Mouse (Mus musculus) midbrain, postnatal 0 days (tissue): ENCODE data around the gene Pdzd2. TPM values are rescaled to one million over a fixed set of nuclear protein-coding genes. Genes with fewer than 3 reads are reported as not detected.
A peak's percentile ranks its signal among the peaks of the same experiment; 100 is the strongest.

Source experiments
- ATAC-seq: fragments of 200-750 bp; cut with Nextera tagmentation; 2 replicates; pipeline ENCODE4 v1.8.0; 2017; ENCODE audit warnings: moderate number of reproducible peaks, mild to moderate bottlenecking, moderate TSS enrichment, moderate library complexity; ENCODE audit not compliant: low FRiP score
- DNase-seq: peaks from one replicate; pipeline ENCODE4 v3.0.0-alpha.2; 2015; ENCODE audit warnings: low spot score
- H3K27ac ChIP-seq: fragments of 300-500 bp; sonication (generic); 2 replicates; pipeline ENCODE4 v1.5.1; 2014; ENCODE audit warnings: low read depth, mild to moderate bottlenecking, low read length, mixed read lengths
- H3K27me3 ChIP-seq: fragments of 300-500 bp; sonication (generic); 2 replicates; pipeline ENCODE4 v1.6.1; 2014; ENCODE audit warnings: low read length, control low read depth, mixed read lengths; ENCODE audit not compliant: insufficient read depth
- H3K36me3 ChIP-seq: fragments of 300-500 bp; sonication (generic); 2 replicates; pipeline ENCODE4 v1.6.1; 2014; ENCODE audit warnings: low read length, control low read depth, mixed read lengths; ENCODE audit not compliant: insufficient read depth
- H3K4me1 ChIP-seq: fragments of 300-500 bp; sonication (generic); 2 replicates; pipeline ENCODE4 v1.6.1; 2014; ENCODE audit warnings: mild to moderate bottlenecking, control low read depth, antibody characterized with exemption, low read length, mixed read lengths; ENCODE audit not compliant: insufficient read depth
- H3K4me2 ChIP-seq: fragments of 300-500 bp; sonication (generic); 2 replicates; pipeline ENCODE4 v1.6.1; 2014; ENCODE audit warnings: low read depth, mild to moderate bottlenecking, low read length, mixed read lengths; ENCODE audit not compliant: poor library complexity, severe bottlenecking
- H3K4me3 ChIP-seq: fragments of 300-500 bp; sonication (generic); 2 replicates; pipeline ENCODE4 v1.5.1; 2014; ENCODE audit warnings: low read depth, mild to moderate bottlenecking, low read length, moderate library complexity
- H3K9ac ChIP-seq: fragments of 300-500 bp; sonication (generic); replicated peaks from 2 replicates; pipeline ENCODE4 v1.6.1; 2014; ENCODE audit warnings: mild to moderate bottlenecking, low read length, moderate library complexity, mixed read lengths; ENCODE audit not compliant: poor library complexity, severe bottlenecking
- H3K9me3 ChIP-seq: fragments of 300-500 bp; sonication (generic); 2 replicates; pipeline ENCODE4 v1.6.1; 2016; ENCODE audit warnings: low read length, control low read depth
- CTCF ChIP-seq: IDR thresholded peaks from 2 replicates; pipeline ENCODE4 v1.5.1; 2016; ENCODE audit warnings: antibody characterized with exemption, mild to moderate bottlenecking
- WGBS: fragments of 180-500 bp; shearing (Covaris S2); extraction: QIAGEN DNeasy Blood & Tissue Kit; methylation state at CpG from one replicate; pipeline ENCODE4 v1.1.7; 2014; 5-methylcytosine and 5-hydroxymethylcytosine counted together
- polyA plus RNA-seq: library from polyadenylated mRNA; unstranded; fragments of >200 nt; fragmentation: Nextera tagmentation; extraction: Ambion mirVana; gene quantifications from 2 replicates; pipeline ENCODE4 v1.2.1, GENCODE M21; 2015
- total RNA-seq: library from RNA; depleted of rRNA; stranded (reverse); fragments of >200 nt; gene quantifications from 2 replicates; pipeline ENCODE4 v1.2.3, GENCODE M21; 2014

Pdzd2 gene
- total and polyA plus RNA-seq, 2 experiments from 2014 or later = 15.8 to 29.8 TPM

DNA sequence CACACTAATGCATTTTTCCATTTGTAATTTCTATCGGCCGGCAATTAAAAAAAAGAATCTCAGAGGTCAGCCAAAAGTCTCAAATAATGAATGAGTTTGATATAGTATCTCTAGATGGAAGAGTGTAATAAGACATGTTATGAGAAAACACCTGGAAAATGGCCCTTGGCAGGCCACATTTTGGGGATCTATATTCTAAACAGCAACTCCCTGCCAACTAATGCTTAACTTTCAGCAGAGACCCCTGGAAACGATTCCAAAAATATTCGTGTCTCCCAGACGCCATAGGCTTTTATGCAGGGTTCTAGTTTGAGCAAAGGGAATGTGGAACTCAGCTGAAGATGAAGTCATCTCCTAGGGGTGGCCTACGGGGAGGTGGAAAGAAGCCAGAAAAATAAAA lies 197.4 kb downstream of the Pdzd2 start:
- no peaks in the 10 kb centered on the region for H3K4me1 ChIP-seq
- H3K4me2 ChIP-seq = no peak overlapping the region
- no peak for ATAC-seq
- H3K9me3 ChIP-seq = no peaks in the 10 kb centered on the region
- H3K27ac ChIP-seq = no peak overlapping the region
- H3K9ac ChIP-seq = no peak overlapping the region
- no peaks in the 10 kb centered on the region for H3K36me3 ChIP-seq
- WGBS = 85% methylated on average over 6 of the region's 6 CpGs
- H3K4me3 ChIP-seq = no peak overlapping the region
- no peaks in the 10 kb centered on the region for H3K27me3 ChIP-seq
- TF ChIP-seq CTCF = no peak
- DNase-seq = no peak

DNA sequence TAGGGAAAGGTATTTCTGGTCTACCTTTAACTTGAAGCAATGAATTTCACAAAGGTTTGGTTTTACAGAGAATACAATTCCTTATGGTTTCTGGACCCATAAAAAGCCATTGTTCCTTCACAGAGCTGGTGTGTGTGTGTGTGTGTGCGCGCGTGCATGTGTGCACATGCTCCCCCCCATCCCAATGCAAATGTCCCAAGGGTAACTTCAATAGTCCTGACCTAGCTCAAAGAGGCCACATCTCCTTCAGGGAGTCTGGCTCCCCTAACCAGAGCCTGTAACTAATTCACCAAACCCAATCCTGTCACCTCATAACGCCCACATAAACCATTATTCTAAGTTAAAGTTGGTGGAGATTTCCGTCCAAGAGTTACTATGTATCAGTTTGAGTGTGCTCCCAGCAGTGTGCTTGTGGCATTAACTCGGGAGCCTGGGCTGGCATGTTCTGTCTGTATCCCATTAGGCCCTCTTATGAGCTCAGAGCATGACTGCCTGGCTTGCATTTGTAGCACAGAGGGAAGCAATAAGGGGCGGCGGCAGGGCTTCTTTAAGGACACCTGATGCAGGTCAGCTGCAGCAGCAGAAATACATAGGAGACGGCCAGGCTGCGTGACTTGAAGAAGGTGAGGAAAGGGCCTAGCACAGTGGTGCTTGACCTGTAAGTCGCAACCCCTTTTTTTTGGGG lies 200.0 kb downstream of the Pdzd2 start:
- ATAC-seq (no peak), DNase-seq (no peak)
- no peaks in the 10 kb centered on the region for H3K4me1 ChIP-seq
- H3K36me3 ChIP-seq = no peaks in the 10 kb centered on the region
- H3K27ac ChIP-seq = no peak overlapping the region
- no peak overlapping the region for H3K9ac ChIP-seq
- 89% methylated on average over 11 of the region's 11 CpGs for WGBS
- H3K4me2 ChIP-seq = no peak overlapping the region
- H3K9me3 ChIP-seq = no peaks in the 10 kb centered on the region
- TF ChIP-seq CTCF = no peak
- H3K27me3 ChIP-seq = no peaks in the 10 kb centered on the region
- no peak overlapping the region for H3K4me3 ChIP-seq

DNA sequence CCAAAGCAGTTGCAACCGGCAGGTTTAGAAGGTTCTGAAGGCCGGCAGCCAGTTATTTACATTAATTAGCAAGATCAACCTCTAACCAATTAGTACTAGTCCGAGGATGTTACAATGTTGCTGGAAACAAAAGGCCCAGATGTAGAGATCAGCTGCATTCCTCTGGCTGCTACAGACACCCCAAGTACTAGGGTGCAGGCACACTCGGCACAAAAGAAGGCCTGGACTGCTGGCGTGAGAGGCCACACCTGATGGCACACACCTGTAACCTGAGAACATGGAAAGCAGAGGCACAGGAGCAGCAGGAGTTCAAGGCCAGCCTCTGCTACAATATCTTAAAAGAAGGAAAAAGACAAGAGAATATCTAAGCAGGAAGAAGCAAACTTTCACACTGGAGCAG lies 206.5 kb downstream of the Pdzd2 start:
- Histone ChIP-seq H3K36me3 (no peaks in the 10 kb centered on the region), H3K4me2 (no peak overlapping the region), H3K27me3 (no peaks in the 10 kb centered on the region), H3K9ac (no peak overlapping the region), H3K4me3 (no peak overlapping the region), H3K4me1 (no peaks in the 10 kb centered on the region), H3K27ac (no peak overlapping the region), H3K9me3 (no peaks in the 10 kb centered on the region)
- no peak for ATAC-seq
- DNase-seq = no peak
- 81% methylated on average over 5 of the region's 5 CpGs for WGBS
- no peak for TF ChIP-seq CTCF

DNA sequence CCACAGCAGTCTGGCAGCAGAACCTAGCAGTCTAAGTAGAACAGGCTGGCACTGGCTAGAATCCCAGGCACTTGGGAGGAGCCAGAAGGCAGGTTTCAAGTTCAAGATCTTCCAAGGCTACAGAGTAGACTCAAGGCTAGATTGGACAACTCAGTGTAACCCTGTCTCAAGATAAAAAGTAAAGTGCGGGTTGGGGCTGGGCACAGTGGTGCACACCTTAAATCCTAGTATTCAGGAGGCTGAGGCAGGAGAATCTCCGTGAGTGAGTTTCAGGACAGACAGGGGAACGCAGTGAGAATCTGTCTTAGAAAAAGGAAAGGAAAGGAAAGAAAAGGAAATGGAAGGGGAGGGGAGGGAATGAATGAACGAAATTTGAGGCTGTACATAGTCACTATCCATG lies 207.2 kb downstream of the Pdzd2 start:
- no peaks in the 10 kb centered on the region for H3K9me3 ChIP-seq
- no peak overlapping the region for H3K4me3 ChIP-seq
- 93% methylated on average over 4 of the region's 4 CpGs for WGBS
- H3K27ac ChIP-seq = no peak overlapping the region
- ATAC-seq = no peak
- no peak for TF ChIP-seq CTCF
- DNase-seq = no peak
- H3K4me2 ChIP-seq = no peak overlapping the region
- no peaks in the 10 kb centered on the region for H3K36me3 ChIP-seq
- no peaks in the 10 kb centered on the region for H3K27me3 ChIP-seq
- H3K9ac ChIP-seq = no peak overlapping the region
- no peaks in the 10 kb centered on the region for H3K4me1 ChIP-seq

DNA sequence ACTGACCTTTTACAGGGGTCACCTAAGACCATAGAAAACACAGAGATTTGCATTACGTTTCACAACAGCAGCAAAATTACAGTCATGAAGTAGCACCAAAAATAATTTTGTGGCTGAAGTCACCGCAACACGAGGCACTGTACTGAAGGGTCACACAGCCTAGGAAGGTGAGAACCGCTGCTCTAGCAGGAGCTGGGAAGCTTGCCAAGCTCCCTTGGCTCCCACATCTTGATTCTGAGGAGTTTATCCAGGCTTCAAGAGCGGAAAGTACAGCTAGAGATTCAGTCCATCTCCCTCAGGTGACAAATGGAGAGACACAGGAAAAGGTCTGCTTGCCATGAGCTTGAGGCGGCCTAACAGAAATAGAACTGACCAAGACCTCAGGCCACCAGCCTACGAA lies 216.9 kb downstream of the Pdzd2 start:
- no peak overlapping the region for H3K27ac ChIP-seq
- no peak overlapping the region for H3K9ac ChIP-seq
- H3K27me3 ChIP-seq = no peaks in the 10 kb centered on the region
- H3K4me1 ChIP-seq = no peaks in the 10 kb centered on the region
- no peak overlapping the region for H3K4me3 ChIP-seq
- H3K36me3 ChIP-seq = no peaks in the 10 kb centered on the region
- H3K9me3 ChIP-seq = no peaks in the 10 kb centered on the region
- 80% methylated on average over 7 of the region's 7 CpGs for WGBS
- DNase-seq = no peak
- ATAC-seq = no peak
- TF ChIP-seq CTCF = no peak
- H3K4me2 ChIP-seq = no peak overlapping the region

DNA sequence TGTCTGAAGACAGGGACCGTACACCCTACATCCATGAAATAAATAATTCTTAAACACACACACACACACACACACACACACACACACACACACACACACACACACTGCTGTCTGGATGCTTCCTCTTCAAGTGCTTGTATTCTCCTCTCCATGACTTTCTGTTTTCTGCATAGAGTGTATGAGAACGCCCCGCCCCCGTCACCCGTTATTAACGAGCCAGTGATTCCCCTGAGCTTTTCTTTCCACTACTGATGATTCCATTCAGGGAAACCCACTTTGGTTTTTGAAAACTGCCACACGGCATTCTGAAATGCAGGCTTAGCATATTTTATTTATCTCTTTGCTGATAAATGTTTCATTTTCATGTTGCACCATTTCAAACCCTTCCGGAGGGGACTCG lies 219.4 kb downstream of the Pdzd2 start:
- DNase-seq = peak; percentile 36
- 50% methylated on average over 9 of the region's 9 CpGs for WGBS
- no peak overlapping the region for H3K27ac ChIP-seq
- no peaks in the 10 kb centered on the region for H3K36me3 ChIP-seq
- TF ChIP-seq CTCF = no peak
- H3K4me3 ChIP-seq = no peak overlapping the region
- no peaks in the 10 kb centered on the region for H3K27me3 ChIP-seq
- H3K4me1 ChIP-seq = no peaks in the 10 kb centered on the region
- no peaks in the 10 kb centered on the region for H3K9me3 ChIP-seq
- no peak overlapping the region for H3K9ac ChIP-seq
- no peak overlapping the region for H3K4me2 ChIP-seq
- no peak for ATAC-seq
